Mouse (Mus musculus): ENCODE results near the gene Golga1.

DNA sequence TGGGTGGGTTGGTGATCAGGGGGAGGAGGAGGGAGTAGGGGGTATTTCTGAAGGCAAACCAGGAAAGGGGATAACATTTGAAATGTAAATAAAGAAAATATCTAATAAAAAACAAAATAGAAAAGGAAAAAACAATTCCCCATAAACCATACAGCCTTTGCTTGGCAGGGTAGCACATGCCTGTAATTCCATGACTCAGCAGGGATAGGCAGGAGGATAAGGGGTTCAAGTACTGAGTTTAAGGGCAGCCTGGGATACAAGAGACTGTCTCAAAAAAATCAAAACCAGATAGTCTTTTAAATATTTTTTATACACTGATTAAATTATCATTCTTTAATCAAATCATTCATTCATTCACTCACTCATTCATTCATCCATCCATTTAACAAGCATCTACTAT, 45.2 kb upstream of the Golga1 start:
- TF ChIP-seq POLR2A (IDR thresholded peaks at IDR 0.05; ENCODE audit: low read depth, low read length) (no peak), CTCF (IDR thresholded peaks at IDR 0.05; ENCODE audit: extremely low read depth, insufficient read depth, insufficient read length, insufficient replicate concordance) (no peak)
